Mouse (Mus musculus): ENCODE results near the gene Zfhx3.

The Zfhx3 gene

GRCm38 (mm10) chr8:108848484-108848883 is 906.0 kb downstream of the Zfhx3 start:
- no peak for DNase-seq (ENCODE audit: low read depth, low spot score)

GRCm38 (mm10) chr8:108853028-108853427 is 910.6 kb downstream of the Zfhx3 start:
- DNase-seq (ENCODE audit: low read depth, low spot score): no peak

- DNase-seq (ENCODE audit: low read depth, low spot score): no peak
Observed at GRCm38 (mm10) chr8:108854444-108855102, 912.1 kb downstream of the Zfhx3 start.

- no peak for DNase-seq (ENCODE audit: low read depth, low spot score)
Observed at GRCm38 (mm10) chr8:108859001-108859400, 916.6 kb downstream of the Zfhx3 start.

GRCm38 (mm10) chr8:108859983-108860382 is 917.5 kb downstream of the Zfhx3 start:
- no peak for DNase-seq (ENCODE audit: low read depth, low spot score)

- no peak for DNase-seq (ENCODE audit: low read depth, low spot score)
Observed at GRCm38 (mm10) chr8:108863440-108863839, 921.0 kb downstream of the Zfhx3 start.

GRCm38 (mm10) chr8:108866430-108866829 is 924.0 kb downstream of the Zfhx3 start:
- DNase-seq (ENCODE audit: low read depth, low spot score): no peak

- no peak for DNase-seq (ENCODE audit: low read depth, low spot score)
Observed at GRCm38 (mm10) chr8:108867482-108868258, 925.2 kb downstream of the Zfhx3 start.

- DNase-seq (ENCODE audit: low read depth, low spot score): no peak
Observed at GRCm38 (mm10) chr8:108868259-108869090, 926.0 kb downstream of the Zfhx3 start.

- no peak for DNase-seq (ENCODE audit: low read depth, low spot score)
Observed at GRCm38 (mm10) chr8:108869420-108869819, 927.0 kb downstream of the Zfhx3 start.

- DNase-seq (ENCODE audit: low read depth, low spot score): no peak
Observed at GRCm38 (mm10) chr8:108869935-108870334, 927.5 kb downstream of the Zfhx3 start.

- DNase-seq (ENCODE audit: low read depth, low spot score): no peak
Observed at GRCm38 (mm10) chr8:108870371-108870770, 927.9 kb downstream of the Zfhx3 start.

- DNase-seq (ENCODE audit: low read depth, low spot score): no peak
Observed at GRCm38 (mm10) chr8:108875722-108876121, 933.3 kb downstream of the Zfhx3 start.

GRCm38 (mm10) chr8:108880101-108880500 is 937.7 kb downstream of the Zfhx3 start:
- DNase-seq (ENCODE audit: low read depth, low spot score): no peak

- no peak for DNase-seq (ENCODE audit: low read depth, low spot score)
Observed at GRCm38 (mm10) chr8:108881336-108881735, 938.9 kb downstream of the Zfhx3 start.

- DNase-seq (ENCODE audit: low read depth, low spot score): no peak
Observed at GRCm38 (mm10) chr8:108882073-108882472, 939.6 kb downstream of the Zfhx3 start.

- DNase-seq (ENCODE audit: low read depth, low spot score): no peak
Observed at GRCm38 (mm10) chr8:108883381-108883780, 940.9 kb downstream of the Zfhx3 start.

- DNase-seq (ENCODE audit: low read depth, low spot score): no peak
Observed at GRCm38 (mm10) chr8:108884947-108885346, 942.5 kb downstream of the Zfhx3 start.

GRCm38 (mm10) chr8:108885450-108885849 is 943.0 kb downstream of the Zfhx3 start:
- peak; percentile 8 for DNase-seq (ENCODE audit: low read depth, low spot score)

- DNase-seq (ENCODE audit: low read depth, low spot score): no peak
Observed at GRCm38 (mm10) chr8:108885861-108886260, 943.4 kb downstream of the Zfhx3 start.

- peak; percentile 23 for DNase-seq (ENCODE audit: low read depth, low spot score)
Observed at GRCm38 (mm10) chr8:108886599-108887255, 944.3 kb downstream of the Zfhx3 start.

GRCm38 (mm10) chr8:108887256-108887615 is 944.8 kb downstream of the Zfhx3 start:
- DNase-seq (ENCODE audit: low read depth, low spot score): no peak

Measured in retina, adult 2 months (tissue).